Mouse (Mus musculus) G1E (cell line): Measurements from ENCODE around the gene Ifnlr1.

ENCODE experiments used
- CTCF ChIP-seq: IDR thresholded peaks from 2 replicates; pipeline ENCODE4 v1.5.1; 2012; ENCODE audit warnings: low read depth, low read length, inconsistent platforms, mixed read lengths
- GATA1 ChIP-seq: IDR thresholded peaks from 2 replicates; pipeline ENCODE4 v1.6.1; 2012; ENCODE audit warnings: borderline replicate concordance, low read length, inconsistent platforms, mixed read lengths
- GATA2 ChIP-seq: IDR thresholded peaks from 2 replicates; pipeline ENCODE4 v1.6.1; 2012; ENCODE audit warnings: low read depth, low read length, inconsistent platforms, borderline replicate concordance
- POLR2AphosphoS5 ChIP-seq: IDR thresholded peaks from 2 replicates; pipeline ENCODE4 v1.6.1; 2012; ENCODE audit warnings: low read depth, low read length, inconsistent platforms; ENCODE audit not compliant: insufficient replicate concordance
- TAL1 ChIP-seq: conservative IDR thresholded peaks from 2 replicates; pipeline ENCODE4 v1.6.1; 2012; ENCODE audit warnings: low read depth, low read length, inconsistent platforms, mixed read lengths

DNA sequence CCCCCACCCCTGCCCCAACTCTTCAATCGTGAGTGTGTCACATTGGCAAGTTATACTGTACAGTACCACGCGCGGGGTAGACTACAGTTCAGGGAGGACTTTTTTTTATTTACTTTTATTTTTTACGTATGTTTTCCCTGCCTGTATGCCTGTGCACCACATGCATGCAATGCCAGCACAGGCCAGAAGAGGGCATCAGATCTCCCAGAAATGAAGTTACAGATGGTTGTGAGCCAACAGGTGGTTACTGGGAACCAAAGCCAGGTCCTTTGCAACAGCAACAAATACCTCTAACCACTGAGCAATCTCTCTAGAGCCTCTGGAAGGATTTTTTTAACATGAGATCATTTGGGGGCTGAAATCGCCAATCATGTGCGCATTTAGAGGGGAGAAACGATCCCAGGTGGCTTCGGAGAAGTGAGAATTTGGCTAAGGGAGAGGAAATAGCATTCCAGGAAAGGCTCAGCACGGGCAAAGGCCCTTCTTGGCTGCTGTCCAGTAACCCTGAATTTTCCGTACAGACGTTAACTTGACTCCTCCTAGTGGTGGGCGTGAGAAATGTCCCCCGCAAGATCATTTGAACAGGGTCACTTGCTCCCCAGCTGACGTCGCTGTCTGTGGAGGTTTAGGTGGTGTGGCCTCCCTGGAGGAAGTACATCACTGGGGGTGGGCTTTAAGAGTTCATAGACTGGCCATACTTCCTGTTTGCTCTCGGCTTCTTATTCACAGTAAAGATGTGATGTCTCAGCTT lies 36.6 kb downstream of the Ifnlr1 start:
- TF ChIP-seq CTCF (peak; percentile 9; the same call in 1 of the 2 replicates), GATA1 (no peak), POLR2AphosphoS5 (no peak), GATA2 (no peak), TAL1 (no peak)
